Mouse (Mus musculus) cortical plate, adult 2 months (tissue): ENCODE measurements around the gene Epb41. TPM values are rescaled to one million over a fixed set of nuclear protein-coding genes. Genes with fewer than 3 reads are reported as not detected.

Experiments used
- H3K27ac ChIP-seq: fragments of 200-500 bp; 2 replicates; pipeline ENCODE4 v1.5.1; 2012; ENCODE audit warnings: low read length, control low read depth, inconsistent platforms; ENCODE audit not compliant: insufficient read depth
- H3K4me1 ChIP-seq: fragments of 200-500 bp; 2 replicates; pipeline ENCODE4 v1.6.1; 2011; ENCODE audit warnings: low read length; ENCODE audit not compliant: control insufficient read depth, insufficient read depth
- H3K4me3 ChIP-seq: fragments of 200-500 bp; 2 replicates; pipeline ENCODE4 v1.5.1; 2011; ENCODE audit warnings: mild to moderate bottlenecking, low read length, control low read depth; ENCODE audit not compliant: insufficient read depth
- CTCF ChIP-seq: fragments of 200-500 bp; IDR thresholded peaks from 2 replicates; pipeline ENCODE4 v1.5.1; 2011; ENCODE audit warnings: mild to moderate bottlenecking, control low read depth, low read length; ENCODE audit not compliant: insufficient read depth; ENCODE audit errors: extremely low read depth
- POLR2A ChIP-seq: fragments of 200-500 bp; IDR thresholded peaks from 2 replicates; pipeline ENCODE4 v1.6.1; 2011; ENCODE audit warnings: mild to moderate bottlenecking, low read length, control low read depth; ENCODE audit not compliant: insufficient read depth; ENCODE audit errors: extremely low read depth
- polyA plus RNA-seq: library from polyadenylated mRNA; depleted of rRNA; stranded (reverse); fragments of >200 nt; gene quantifications from 2 replicates; pipeline ENCODE4 v1.2.3, GENCODE M21; 2012

Epb41 gene
- polyA plus RNA-seq, 1 experiment, result 37.8 TPM

- no peaks in the 10 kb centered on the region for H3K4me1 ChIP-seq
- no peak overlapping the region for H3K4me3 ChIP-seq
- TF ChIP-seq POLR2A, result no peak
These were observed 53.2 kb downstream of the Epb41 start for GRCm38 (mm10) chr4:132021883-132022282.

DNA sequence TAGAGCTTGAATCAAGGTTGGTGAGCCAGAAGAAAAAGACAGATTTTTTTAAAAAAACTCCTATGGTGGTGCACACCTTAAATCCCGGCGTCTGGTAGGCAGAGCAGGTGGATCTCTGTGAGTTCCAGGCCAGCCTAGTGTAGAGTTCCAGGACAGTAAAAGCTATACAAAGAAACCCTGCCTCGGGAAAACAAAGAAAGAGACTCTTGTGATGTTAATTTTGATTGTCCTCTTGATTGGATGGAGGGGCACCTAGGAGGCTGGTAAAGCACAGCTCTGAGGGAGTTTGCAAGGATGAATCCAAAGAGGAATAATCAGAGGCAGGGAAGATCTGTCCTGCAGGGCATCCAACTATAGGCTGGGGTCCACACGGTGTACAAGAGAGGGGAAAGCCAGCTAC lies 56.6 kb downstream of the Epb41 start:
- no peaks in the 10 kb centered on the region for H3K4me1 ChIP-seq
- H3K27ac ChIP-seq, result no peak overlapping the region
- no peak for TF ChIP-seq CTCF
- no peak for TF ChIP-seq POLR2A
- no peak overlapping the region for H3K4me3 ChIP-seq

More at GRCm38 (mm10) chr4:132021883-132022282, 53.2 kb downstream of the Epb41 start:
- H3K27ac ChIP-seq, result no peak overlapping the region

- Histone ChIP-seq H3K4me3 (no peak overlapping the region), H3K4me1 (no peaks in the 10 kb centered on the region), H3K27ac (no peak overlapping the region)
- TF ChIP-seq POLR2A (no peak), CTCF (no peak)
These were observed 59.7 kb downstream of the Epb41 start for GRCm38 (mm10) chr4:132015374-132015773.

DNA sequence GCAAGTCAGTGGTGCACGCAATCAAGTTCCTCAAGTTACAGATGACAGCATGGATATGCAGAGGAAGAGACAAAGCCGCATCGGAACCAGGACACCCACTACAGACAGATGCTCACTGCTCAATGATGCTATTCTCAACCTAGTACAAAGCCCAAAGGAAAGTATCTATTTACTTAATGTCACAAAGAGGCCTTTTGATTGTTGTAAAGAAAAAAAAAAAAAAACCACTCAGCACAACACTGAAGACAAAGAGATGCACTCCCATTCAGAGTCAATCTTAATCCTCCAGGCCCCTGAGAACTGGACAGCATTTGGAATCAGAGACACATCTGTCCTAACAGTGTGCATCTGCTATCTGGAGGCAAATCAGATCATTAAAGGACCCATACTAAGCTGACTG lies 63.5 kb downstream of the Epb41 start:
- H3K4me3 ChIP-seq, result no peak overlapping the region
- no peak overlapping the region for H3K27ac ChIP-seq
- H3K4me1 ChIP-seq, result no peaks in the 10 kb centered on the region
- TF ChIP-seq POLR2A, result no peak

GRCm38 (mm10) chr4:132010416-132010815 lies 64.7 kb downstream of the Epb41 start:
- no peak overlapping the region for H3K27ac ChIP-seq
- H3K4me3 ChIP-seq, result no peak overlapping the region
- TF ChIP-seq CTCF, result no peak
- TF ChIP-seq POLR2A, result no peak
- no peaks in the 10 kb centered on the region for H3K4me1 ChIP-seq

GRCm38 (mm10) chr4:132008191-132008590 lies 66.9 kb downstream of the Epb41 start:
- no peak overlapping the region for H3K4me3 ChIP-seq
- H3K4me1 ChIP-seq, result no peaks in the 10 kb centered on the region
- H3K27ac ChIP-seq, result no peak overlapping the region
- TF ChIP-seq POLR2A (no peak), CTCF (no peak)

GRCm38 (mm10) chr4:132007123-132007522 lies 68.0 kb downstream of the Epb41 start:
- Histone ChIP-seq H3K4me3 (no peak overlapping the region), H3K27ac (no peak overlapping the region), H3K4me1 (no peaks in the 10 kb centered on the region)
- TF ChIP-seq POLR2A (no peak), CTCF (no peak)

GRCm38 (mm10) chr4:131998641-131999040 lies 76.5 kb downstream of the Epb41 start:
- Histone ChIP-seq H3K27ac (no peak overlapping the region), H3K4me3 (no peak overlapping the region), H3K4me1 (no peaks in the 10 kb centered on the region)
- TF ChIP-seq POLR2A (no peak), CTCF (no peak)

DNA sequence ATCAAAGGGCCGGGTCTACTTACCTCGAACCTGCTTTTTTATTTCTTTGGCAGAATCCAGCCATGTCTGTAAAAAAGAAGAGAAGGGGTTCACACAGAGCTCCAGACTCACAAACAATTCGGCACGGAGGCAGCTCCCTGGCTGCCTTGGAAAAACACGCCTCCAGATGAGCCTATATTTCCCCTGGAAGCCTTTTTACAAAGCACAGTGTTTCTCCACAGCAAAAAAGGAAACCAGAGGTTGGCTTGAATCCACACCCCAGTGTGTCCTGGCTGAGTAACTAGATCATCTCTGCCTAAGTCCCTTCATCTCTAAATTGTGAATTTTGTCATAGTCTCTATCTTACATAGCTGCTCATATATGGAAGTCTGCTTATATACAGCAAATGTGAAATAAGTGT lies 77.6 kb downstream of the Epb41 start:
- no peak for TF ChIP-seq CTCF
- TF ChIP-seq POLR2A, result no peak
- Histone ChIP-seq H3K27ac (no peak overlapping the region), H3K4me1 (no peaks in the 10 kb centered on the region), H3K4me3 (no peak overlapping the region)

DNA sequence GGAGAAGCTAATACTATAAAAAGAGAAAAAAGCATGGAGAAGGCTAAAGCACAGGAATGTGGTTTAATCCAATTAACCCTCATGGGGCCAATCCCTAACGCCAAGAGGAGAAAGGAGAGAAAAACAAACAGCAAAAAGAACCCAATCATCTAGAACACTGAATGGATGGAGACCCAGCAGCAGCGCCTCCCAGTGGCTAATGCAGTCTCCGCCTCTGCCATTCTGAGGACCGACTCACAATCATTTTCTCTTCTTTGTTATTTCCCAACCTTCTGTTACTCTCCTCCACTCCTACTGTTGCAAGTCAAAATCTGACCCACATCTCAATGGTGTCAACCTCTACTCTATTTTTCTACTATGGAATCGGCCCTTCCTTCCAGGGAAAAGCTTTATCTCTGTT lies 78.1 kb downstream of the Epb41 start:
- Histone ChIP-seq H3K4me3 (no peak overlapping the region), H3K27ac (no peak overlapping the region), H3K4me1 (no peaks in the 10 kb centered on the region)
- TF ChIP-seq CTCF (peak; percentile 40), POLR2A (no peak)

DNA sequence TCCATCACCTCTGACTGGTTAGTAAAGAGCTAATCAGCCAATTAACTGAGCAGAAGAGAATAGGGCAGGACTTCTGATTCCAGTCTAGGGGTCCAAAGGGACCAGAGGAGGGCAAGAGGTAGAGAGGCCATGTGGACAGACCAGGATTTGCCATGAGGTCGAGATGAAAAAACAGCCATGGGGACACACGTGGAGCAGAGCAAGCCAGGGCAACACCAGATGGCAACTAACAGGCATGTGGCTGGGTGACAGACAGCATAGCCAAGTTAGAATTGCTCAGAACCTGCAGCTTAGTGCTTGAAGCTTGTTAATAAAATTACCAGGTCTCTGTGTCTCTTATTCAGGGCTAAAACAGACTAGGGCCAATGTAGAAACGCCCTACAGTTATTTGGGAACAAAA lies 81.3 kb downstream of the Epb41 start:
- no peak overlapping the region for H3K4me3 ChIP-seq
- no peak overlapping the region for H3K27ac ChIP-seq
- no peaks in the 10 kb centered on the region for H3K4me1 ChIP-seq
- TF ChIP-seq CTCF (no peak), POLR2A (no peak)
